Mouse (Mus musculus) limb, embryonic 13.5 days (tissue): ENCODE measurements at regions not wholly inside any gene's neighbourhood (a gene's known extent, or its start where the extent isn't known, plus 50 kb on each side); places are given as distances from the start of the nearest gene placed in this dataset.

Experiments used
- ATAC-seq: fragments of 200-750 bp; cut with Nextera tagmentation; 2 replicates; pipeline ENCODE4 v1.8.0; 2017; ENCODE audit warnings: low read depth, moderate number of reproducible peaks, moderate TSS enrichment; ENCODE audit not compliant: low FRiP score
- H3K27ac ChIP-seq: fragments of 300-500 bp; sonication (generic); 2 replicates; pipeline ENCODE4 v1.5.1; 2015; ENCODE audit warnings: inconsistent platforms, mild to moderate bottlenecking, moderate library complexity
- H3K27me3 ChIP-seq: fragments of 300-500 bp; sonication (generic); 2 replicates; pipeline ENCODE4 v1.6.1; 2015; ENCODE audit warnings: mild to moderate bottlenecking, inconsistent platforms
- H3K36me3 ChIP-seq: fragments of 300-500 bp; sonication (generic); 2 replicates; pipeline ENCODE4 v1.6.1; 2015; ENCODE audit warnings: inconsistent platforms, mild to moderate bottlenecking, moderate library complexity
- H3K4me1 ChIP-seq: fragments of 300-500 bp; sonication (generic); 2 replicates; pipeline ENCODE4 v1.6.1; 2015; ENCODE audit warnings: inconsistent platforms
- H3K4me2 ChIP-seq: fragments of 300-500 bp; sonication (generic); replicated peaks from 2 replicates; pipeline ENCODE4 v1.6.1; 2015; ENCODE audit warnings: inconsistent platforms, mild to moderate bottlenecking, moderate library complexity
- H3K4me3 ChIP-seq: fragments of 300-500 bp; sonication (generic); 2 replicates; pipeline ENCODE4 v1.5.1; 2015; ENCODE audit warnings: moderate library complexity, mild to moderate bottlenecking, inconsistent platforms
- H3K9ac ChIP-seq: fragments of 300-500 bp; sonication (generic); 2 replicates; pipeline ENCODE4 v1.6.1; 2015; ENCODE audit warnings: mild to moderate bottlenecking, inconsistent platforms
- H3K9me3 ChIP-seq: fragments of 300-500 bp; sonication (generic); 2 replicates; pipeline ENCODE4 v1.6.1; 2016; ENCODE audit warnings: inconsistent platforms
- WGBS: fragments of 180-500 bp; shearing (Covaris S2); methylation state at CpG from one replicate; pipeline ENCODE4 v1.1.7; 2015; 5-methylcytosine and 5-hydroxymethylcytosine counted together

- WGBS, result 73% methylated on average over 3 of the region's 3 CpGs
- Histone ChIP-seq H3K27me3 (no peaks in the 10 kb centered on the region), H3K9me3 (no peaks in the 10 kb centered on the region), H3K9ac (no peak overlapping the region), H3K27ac (no peak overlapping the region), H3K4me1 (no peaks in the 10 kb centered on the region), H3K4me3 (no peak overlapping the region), H3K36me3 (no peaks in the 10 kb centered on the region), H3K4me2 (no peak overlapping the region)
- ATAC-seq, result no peak
Observed at GRCm38 (mm10) chr12:10866907-10867538, 283.8 kb downstream of the Kcns3 start.

GRCm38 (mm10) chr12:10865294-10865693, 285.6 kb downstream of the Kcns3 start:
- Histone ChIP-seq H3K9ac (no peak overlapping the region), H3K4me1 (no peaks in the 10 kb centered on the region), H3K36me3 (no peaks in the 10 kb centered on the region), H3K4me3 (no peak overlapping the region), H3K27ac (no peak overlapping the region), H3K9me3 (no peaks in the 10 kb centered on the region), H3K27me3 (no peaks in the 10 kb centered on the region), H3K4me2 (no peak overlapping the region)
- WGBS, result 20% methylated on average over 2 of the region's 2 CpGs
- ATAC-seq, result no peak

- Histone ChIP-seq H3K27me3 (no peaks in the 10 kb centered on the region), H3K9ac (no peak overlapping the region), H3K27ac (no peak overlapping the region), H3K9me3 (no peaks in the 10 kb centered on the region), H3K36me3 (no peaks in the 10 kb centered on the region), H3K4me3 (no peak overlapping the region), H3K4me2 (no peak overlapping the region), H3K4me1 (no peaks in the 10 kb centered on the region)
- no peak for ATAC-seq
- WGBS, result 61% methylated on average over 2 of the region's 2 CpGs
Observed at GRCm38 (mm10) chr12:10820335-10820734, 330.5 kb downstream of the Kcns3 start.

- H3K27ac ChIP-seq, result no peak overlapping the region
- H3K9me3 ChIP-seq, result no peaks in the 10 kb centered on the region
- ATAC-seq, result no peak
- no peak overlapping the region for H3K4me3 ChIP-seq
- no peak overlapping the region for H3K4me2 ChIP-seq
- no peaks in the 10 kb centered on the region for H3K4me1 ChIP-seq
- no peaks in the 10 kb centered on the region for H3K27me3 ChIP-seq
- WGBS, result 27% methylated on average over 2 of the region's 2 CpGs
- H3K9ac ChIP-seq, result no peak overlapping the region
- H3K36me3 ChIP-seq, result no peaks in the 10 kb centered on the region
Observed at GRCm38 (mm10) chr12:10818083-10818482, 332.8 kb downstream of the Kcns3 start.

GRCm38 (mm10) chr12:10817516-10817915, 333.3 kb downstream of the Kcns3 start:
- Histone ChIP-seq H3K36me3 (no peaks in the 10 kb centered on the region), H3K9me3 (no peaks in the 10 kb centered on the region)
- WGBS, result 86% methylated on average over 2 of the region's 2 CpGs

GRCm38 (mm10) chr12:10810597-10810996, 340.3 kb downstream of the Kcns3 start:
- H3K4me3 ChIP-seq, result no peak overlapping the region
- H3K27ac ChIP-seq, result no peak overlapping the region
- no peak overlapping the region for H3K4me2 ChIP-seq
- H3K9me3 ChIP-seq, result no peaks in the 10 kb centered on the region
- H3K9ac ChIP-seq, result no peak overlapping the region
- no peaks in the 10 kb centered on the region for H3K36me3 ChIP-seq
- H3K4me1 ChIP-seq, result no peaks in the 10 kb centered on the region
- no peaks in the 10 kb centered on the region for H3K27me3 ChIP-seq
- no peak for ATAC-seq

More at GRCm38 (mm10) chr12:10817516-10817915, 333.3 kb downstream of the Kcns3 start:
- Histone ChIP-seq H3K27me3 (no peaks in the 10 kb centered on the region), H3K27ac (no peak overlapping the region), H3K4me1 (no peaks in the 10 kb centered on the region), H3K4me3 (no peak overlapping the region), H3K9ac (no peak overlapping the region), H3K4me2 (no peak overlapping the region)
- no peak for ATAC-seq

GRCm38 (mm10) chr12:10804491-10804890, 346.4 kb downstream of the Kcns3 start:
- H3K4me3 ChIP-seq, result no peak overlapping the region
- no peaks in the 10 kb centered on the region for H3K9me3 ChIP-seq
- WGBS, result 63% methylated on average over 2 of the region's 2 CpGs
- no peak overlapping the region for H3K4me2 ChIP-seq
- ATAC-seq, result no peak
- H3K36me3 ChIP-seq, result no peaks in the 10 kb centered on the region
- H3K27ac ChIP-seq, result no peak overlapping the region
- H3K9ac ChIP-seq, result no peak overlapping the region
- no peaks in the 10 kb centered on the region for H3K27me3 ChIP-seq
- H3K4me1 ChIP-seq, result no peaks in the 10 kb centered on the region
